Mouse (Mus musculus) hindbrain, postnatal 0 days (tissue): Measurements from ENCODE around the gene Igfbp3. TPM values are rescaled to one million over a fixed set of nuclear protein-coding genes. Genes with fewer than 3 reads are reported as not detected.

Experiments
- ATAC-seq: fragments of 200-750 bp; cut with Nextera tagmentation; 2 replicates; pipeline ENCODE4 v1.8.0; 2017; ENCODE audit warnings: mild to moderate bottlenecking, moderate TSS enrichment, moderate library complexity
- DNase-seq: peaks from one replicate; pipeline ENCODE4 v3.0.0-alpha.2; 2015; ENCODE audit warnings: low spot score
- H3K27ac ChIP-seq: fragments of 300-500 bp; sonication (generic); 2 replicates; pipeline ENCODE4 v1.5.1; 2014; ENCODE audit warnings: mild to moderate bottlenecking
- H3K27me3 ChIP-seq: fragments of 300-500 bp; sonication (generic); 2 replicates; pipeline ENCODE4 v1.6.1; 2014; ENCODE audit warnings: low read length, mixed read lengths; ENCODE audit not compliant: insufficient read depth
- H3K36me3 ChIP-seq: fragments of 300-500 bp; sonication (generic); 2 replicates; pipeline ENCODE4 v1.6.1; 2014; ENCODE audit warnings: low read length, mixed read lengths; ENCODE audit not compliant: insufficient read depth
- H3K4me1 ChIP-seq: fragments of 300-500 bp; sonication (generic); 2 replicates; pipeline ENCODE4 v1.6.1; 2014; ENCODE audit warnings: antibody characterized with exemption, low read length, mixed read lengths; ENCODE audit not compliant: insufficient read depth
- H3K4me2 ChIP-seq: fragments of 300-500 bp; sonication (generic); 2 replicates; pipeline ENCODE4 v1.6.1; 2014; ENCODE audit warnings: low read depth, mild to moderate bottlenecking, low read length, moderate library complexity, mixed read lengths
- H3K4me3 ChIP-seq: fragments of 300-500 bp; sonication (generic); 2 replicates; pipeline ENCODE4 v1.5.1; 2014; ENCODE audit warnings: low read length
- H3K9ac ChIP-seq: fragments of 300-500 bp; sonication (generic); replicated peaks from 2 replicates; pipeline ENCODE4 v1.6.1; 2014; ENCODE audit warnings: mild to moderate bottlenecking, low read length, moderate library complexity, mixed read lengths
- H3K9me3 ChIP-seq: fragments of 300-500 bp; sonication (generic); 2 replicates; pipeline ENCODE4 v1.6.1; 2016; ENCODE audit warnings: low read length, mixed read lengths
- CTCF ChIP-seq: IDR thresholded peaks from 2 replicates; pipeline ENCODE4 v1.5.1; 2016; ENCODE audit warnings: antibody characterized with exemption, control low read depth, low read depth
- WGBS: fragments of 180-500 bp; shearing (Covaris S2); extraction: QIAGEN DNeasy Blood & Tissue Kit; methylation state at CpG from one replicate; pipeline ENCODE4 v1.1.7; 2014; 5-methylcytosine and 5-hydroxymethylcytosine counted together
- polyA plus RNA-seq: library from polyadenylated mRNA; unstranded; fragments of >200 nt; fragmentation: Nextera tagmentation; extraction: Ambion mirVana; gene quantifications from 2 replicates; pipeline ENCODE4 v1.2.1, GENCODE M21; 2015
- total RNA-seq: library from RNA; depleted of rRNA; stranded (reverse); fragments of >200 nt; gene quantifications from 2 replicates; pipeline ENCODE4 v1.2.3, GENCODE M21; 2014; rRNA removed

Igfbp3 gene
- total RNA-seq (35.7 and 47.2 TPM in 2 replicates), polyA plus RNA-seq (24.6 and 25.3 TPM in 2 replicates)

- Histone ChIP-seq H3K9me3 (no peaks in the 10 kb centered on the region), H3K27ac (peak within 1 kb of the TSS; percentile 88), H3K4me1 (0 out of 2 replicates have a peak, but pooled peaks cover 4% of the 10 kb centered on the region), H3K27me3 (no peaks in the 10 kb centered on the region), H3K4me2 (peak within 1 kb of the TSS; percentile 76), H3K9ac (peak within 1 kb of the TSS; percentile 66), H3K36me3 (peaks cover 2% of the 10 kb centered on the region; the same call in 1 of the 2 replicates), H3K4me3 (peak within 1 kb of the TSS; percentile 62)
- peak; percentile 91 for ATAC-seq
- WGBS = under 1% methylated on average over 81 of the region's 104 CpGs
- DNase-seq = peak; percentile 92
- TF ChIP-seq CTCF = no peak
Observed at GRCm38 (mm10) chr11:7213501-7214341, at the start of gene Igfbp3. TSS of gene Igfbp3 (minus strand) at chr11:7213923.

GRCm38 (mm10) chr11:7250870-7251269 lies 37.1 kb upstream of the Igfbp3 start:
- Histone ChIP-seq H3K4me1 (no peaks in the 10 kb centered on the region), H3K27me3 (no peaks in the 10 kb centered on the region), H3K36me3 (no peaks in the 10 kb centered on the region), H3K9ac (no peak overlapping the region), H3K9me3 (no peaks in the 10 kb centered on the region), H3K27ac (no peak overlapping the region), H3K4me2 (no peak overlapping the region), H3K4me3 (no peak overlapping the region)
- no peak for ATAC-seq
- no peak for TF ChIP-seq CTCF
- no peak for DNase-seq
- WGBS = 93% methylated on average over 5 of the region's 5 CpGs

DNA sequence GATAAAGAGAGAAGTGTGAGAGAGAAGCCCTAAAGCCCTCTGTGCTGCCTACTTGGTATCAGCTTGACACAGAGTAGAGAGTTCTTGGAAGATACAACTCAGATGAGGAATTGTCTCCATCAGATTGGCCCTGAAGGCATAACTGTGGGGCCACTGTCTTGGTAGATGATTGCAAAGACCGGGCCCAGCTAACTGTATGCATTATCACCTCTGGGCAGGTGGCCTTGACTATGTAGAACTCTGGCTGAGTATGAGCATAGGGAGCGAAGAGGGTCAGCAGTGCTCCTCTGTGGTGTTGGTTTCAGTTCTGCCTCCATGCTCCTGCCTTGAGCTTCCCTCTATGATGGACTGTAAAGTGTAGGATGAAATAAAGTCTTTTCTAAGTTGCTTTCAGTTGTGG lies 36.7 kb upstream of the Igfbp3 start:
- WGBS = 81% methylated on average over 2 of the region's 2 CpGs

GRCm38 (mm10) chr11:7244782-7245181 lies 31.1 kb upstream of the Igfbp3 start:
- H3K36me3 ChIP-seq = no peaks in the 10 kb centered on the region
- H3K9me3 ChIP-seq = no peaks in the 10 kb centered on the region
- H3K4me3 ChIP-seq = no peak overlapping the region
- 70% methylated on average over 1 of the region's 1 CpGs for WGBS
- TF ChIP-seq CTCF = no peak
- H3K4me1 ChIP-seq = no peaks in the 10 kb centered on the region
- H3K9ac ChIP-seq = no peak overlapping the region
- ATAC-seq (no peak), DNase-seq (no peak)
- no peak overlapping the region for H3K4me2 ChIP-seq
- H3K27me3 ChIP-seq = no peaks in the 10 kb centered on the region
- H3K27ac ChIP-seq = no peak overlapping the region

More for the DNA sequence above, 36.7 kb upstream of the Igfbp3 start:
- no peaks in the 10 kb centered on the region for H3K27me3 ChIP-seq
- no peak overlapping the region for H3K4me3 ChIP-seq
- no peak overlapping the region for H3K27ac ChIP-seq
- no peak overlapping the region for H3K9ac ChIP-seq
- ATAC-seq (no peak), DNase-seq (no peak)
- no peaks in the 10 kb centered on the region for H3K36me3 ChIP-seq
- H3K9me3 ChIP-seq = no peaks in the 10 kb centered on the region
- H3K4me2 ChIP-seq = no peak overlapping the region
- no peak for TF ChIP-seq CTCF
- no peaks in the 10 kb centered on the region for H3K4me1 ChIP-seq

DNA sequence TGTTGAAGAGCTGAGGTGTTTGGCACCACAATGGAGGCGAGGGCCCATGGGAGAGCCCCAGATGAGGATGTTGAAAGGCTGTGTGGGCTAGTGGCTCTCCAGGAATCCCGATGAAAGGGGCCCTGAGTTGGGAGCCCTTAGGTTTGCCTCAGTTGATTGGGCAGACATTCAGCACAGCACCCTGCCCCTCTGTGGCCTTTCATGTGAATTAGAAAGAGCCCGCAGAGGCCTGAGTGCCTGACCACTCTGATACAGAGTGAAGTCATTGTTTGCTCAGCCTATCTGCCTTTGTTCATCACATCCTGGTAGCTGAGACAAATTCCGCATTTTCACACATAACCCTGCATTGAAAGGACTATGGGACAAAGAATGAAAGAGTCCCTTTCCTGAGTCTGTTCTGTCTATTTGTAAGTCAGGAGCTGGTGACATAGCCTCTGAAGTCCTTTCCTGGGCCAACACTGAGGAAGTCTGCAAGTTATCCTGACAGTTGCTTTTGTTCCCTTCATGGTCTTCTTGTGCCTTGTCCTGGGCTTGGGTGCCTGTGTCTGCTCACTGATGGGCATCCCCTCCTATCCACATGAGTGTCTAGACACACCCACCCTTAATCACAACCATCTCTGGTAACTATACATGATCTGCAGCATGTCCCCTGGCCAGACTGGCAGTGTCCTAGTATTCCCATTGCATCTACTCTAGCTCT lies 25.5 kb upstream of the Igfbp3 start:
- Histone ChIP-seq H3K9ac (no peak overlapping the region), H3K4me1 (no peaks in the 10 kb centered on the region), H3K27me3 (no peaks in the 10 kb centered on the region), H3K4me2 (no peak overlapping the region), H3K9me3 (no peaks in the 10 kb centered on the region), H3K36me3 (no peaks in the 10 kb centered on the region), H3K4me3 (no peak overlapping the region), H3K27ac (no peak overlapping the region)
- ATAC-seq (no peak), DNase-seq (no peak)
- no peak for TF ChIP-seq CTCF
- WGBS = 52% methylated on average over 4 of the region's 4 CpGs

- H3K27ac ChIP-seq = no peak overlapping the region
- H3K4me1 ChIP-seq = no peaks in the 10 kb centered on the region
- DNase-seq (no peak), ATAC-seq (no peak)
- H3K4me2 ChIP-seq = no peak overlapping the region
- 90% methylated on average over 6 of the region's 6 CpGs for WGBS
- no peak overlapping the region for H3K9ac ChIP-seq
- H3K36me3 ChIP-seq = no peaks in the 10 kb centered on the region
- no peaks in the 10 kb centered on the region for H3K9me3 ChIP-seq
- no peak overlapping the region for H3K4me3 ChIP-seq
- H3K27me3 ChIP-seq = no peaks in the 10 kb centered on the region
- TF ChIP-seq CTCF = no peak
Observed at GRCm38 (mm10) chr11:7238546-7238945, 24.8 kb upstream of the Igfbp3 start.

GRCm38 (mm10) chr11:7237712-7238111 lies 24.0 kb upstream of the Igfbp3 start:
- Histone ChIP-seq H3K4me2 (no peak overlapping the region), H3K27me3 (no peaks in the 10 kb centered on the region)

More at GRCm38 (mm10) chr11:7237712-7238111, 24.0 kb upstream of the Igfbp3 start:
- TF ChIP-seq CTCF = no peak
- Histone ChIP-seq H3K4me1 (no peaks in the 10 kb centered on the region), H3K9me3 (no peaks in the 10 kb centered on the region), H3K9ac (no peak overlapping the region), H3K27ac (no peak overlapping the region), H3K4me3 (no peak overlapping the region), H3K36me3 (no peaks in the 10 kb centered on the region)
- 66% methylated on average over 6 of the region's 6 CpGs for WGBS
- ATAC-seq (no peak), DNase-seq (no peak)
